Mouse (Mus musculus): Measurements from ENCODE around the gene Ncoa3.
A peak's percentile ranks its signal among the peaks of the same experiment; 100 is the strongest.

Ncoa3 gene

DNA sequence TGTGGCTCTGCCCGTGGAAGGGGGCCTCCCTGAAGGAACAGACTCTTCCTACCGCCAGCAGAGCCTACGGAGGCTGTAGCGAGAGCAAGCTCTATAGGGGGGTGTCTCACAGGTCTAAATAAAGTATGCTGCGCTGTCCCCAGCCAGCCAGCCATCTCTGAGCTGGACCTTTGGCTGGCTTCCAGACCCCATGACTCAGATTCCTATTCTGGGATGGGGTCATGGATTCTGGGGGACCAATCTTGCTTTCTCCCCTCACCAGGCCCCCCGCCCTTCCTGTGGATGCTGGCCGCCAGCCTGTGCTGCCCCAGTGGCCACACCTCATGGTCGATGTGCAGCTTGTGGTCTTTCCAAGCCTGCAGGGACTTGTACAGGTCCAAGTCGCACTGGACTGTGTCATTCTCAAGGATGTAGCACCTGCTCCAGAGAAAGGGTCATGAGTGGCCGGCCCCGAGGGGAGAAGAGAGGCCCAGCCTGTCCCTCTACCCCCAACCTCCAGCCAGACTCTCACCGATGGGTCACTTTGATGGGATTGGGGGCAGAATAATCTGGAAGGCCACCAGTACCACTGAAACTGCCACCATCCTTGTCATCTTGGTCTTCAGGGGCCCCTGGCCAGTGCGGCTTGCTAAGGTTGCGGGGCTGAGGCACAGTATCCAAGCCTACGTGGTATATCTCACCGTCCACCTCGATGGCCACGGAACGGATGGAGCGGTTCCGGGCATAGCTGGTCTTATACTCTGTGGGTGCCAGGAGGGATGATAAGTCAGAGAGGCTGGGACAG is 88.7 kb downstream of the Ncoa3 start:
- no peak for DNase-seq

- DNase-seq, result peak; percentile 49 to 71
Observed at GRCm38 (mm10) chr2:166082193-166082592, 89.8 kb downstream of the Ncoa3 start.

DNA sequence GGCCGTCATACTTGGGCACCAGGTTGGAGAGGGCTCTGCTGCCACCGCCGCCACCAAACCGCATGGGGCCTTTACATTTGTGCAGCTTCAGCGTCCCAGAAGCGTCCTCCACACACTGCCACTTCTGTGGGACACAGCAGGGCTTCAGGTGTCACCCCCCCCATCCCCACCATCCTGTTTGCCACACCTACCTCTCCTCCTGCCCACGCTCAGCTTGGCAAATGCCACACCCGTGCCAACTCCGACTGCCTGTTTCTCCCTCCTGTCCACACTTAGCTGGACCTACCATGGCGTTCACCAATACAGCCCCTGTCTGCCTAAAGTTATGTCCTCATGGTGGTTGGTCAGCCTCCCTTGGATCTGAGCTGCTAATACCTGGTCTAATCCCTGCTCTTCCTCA is 90.2 kb downstream of the Ncoa3 start:
- DNase-seq, result no peak

DNA sequence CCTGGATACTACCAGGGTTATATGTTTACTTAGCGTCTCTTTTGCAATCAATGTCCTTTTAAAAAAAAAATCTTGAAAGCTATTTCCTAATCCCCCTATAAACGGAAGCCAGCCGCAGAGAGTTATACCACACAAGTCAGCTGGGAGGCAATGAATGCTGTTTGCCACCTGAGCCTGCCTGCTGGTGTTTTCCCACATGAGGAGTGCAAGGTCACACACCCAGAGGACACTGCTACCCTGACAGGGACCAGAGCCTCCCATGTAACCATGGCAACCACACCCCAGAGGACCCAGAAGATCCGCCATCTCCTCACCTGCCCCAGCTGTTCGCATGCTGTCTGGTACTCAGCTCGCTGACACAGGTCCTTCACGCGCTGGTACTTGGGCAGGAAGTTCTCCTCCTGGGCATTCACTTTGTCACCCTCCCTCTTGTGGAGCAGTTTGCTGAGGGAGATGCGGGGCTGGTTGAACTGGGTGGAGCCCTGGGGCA is 91.2 kb downstream of the Ncoa3 start:
- no peak for DNase-seq

- DNase-seq, result no peak
Observed at GRCm38 (mm10) chr2:166084111-166084510, 91.7 kb downstream of the Ncoa3 start.

DNA sequence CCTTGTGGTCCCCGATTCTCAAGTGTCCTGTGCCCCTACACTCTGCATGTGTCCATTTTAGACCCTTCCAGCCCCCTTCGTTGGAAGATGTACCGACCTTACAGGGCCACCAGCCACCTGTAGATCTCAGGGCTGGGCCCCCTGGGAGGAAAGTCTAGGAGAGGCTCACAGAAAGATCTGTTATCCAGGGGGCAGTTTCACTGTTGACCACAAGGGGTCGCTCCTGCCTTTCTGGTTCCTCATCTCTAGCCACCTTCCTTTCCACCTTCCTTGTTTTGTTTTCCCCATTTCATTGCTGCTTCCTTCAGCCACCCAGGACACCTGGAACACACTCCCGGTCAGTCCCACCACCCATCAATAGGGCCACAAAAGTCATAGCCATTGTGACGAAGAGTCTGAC is 92.5 kb downstream of the Ncoa3 start:
- peak; percentile 27 to 52 for DNase-seq

- no peak for DNase-seq
Observed at GRCm38 (mm10) chr2:166085780-166086179, 93.3 kb downstream of the Ncoa3 start.

GRCm38 (mm10) chr2:166086457-166087233 is 94.2 kb downstream of the Ncoa3 start:
- DNase-seq, result no peak

DNA sequence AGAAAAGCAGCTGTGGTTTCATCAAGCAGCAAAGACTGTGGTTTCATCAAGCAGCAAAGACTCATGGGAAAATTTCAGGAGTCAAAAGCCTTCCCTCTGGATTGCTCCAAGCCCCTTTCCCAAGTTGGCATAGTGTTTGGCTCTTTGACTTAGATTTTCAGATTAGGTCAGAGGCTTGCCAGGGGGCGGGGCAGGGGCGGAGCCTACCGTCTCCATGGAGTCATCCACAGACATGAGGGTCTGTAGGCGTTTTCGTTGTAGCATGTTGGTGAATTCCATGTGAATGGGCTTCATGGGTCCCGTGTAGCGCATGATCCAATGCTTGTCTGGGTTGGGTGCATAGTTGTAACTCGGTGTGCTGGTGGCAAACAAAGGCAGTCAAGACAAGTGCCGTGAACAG is 96.6 kb downstream of the Ncoa3 start:
- no peak for DNase-seq

DNA sequence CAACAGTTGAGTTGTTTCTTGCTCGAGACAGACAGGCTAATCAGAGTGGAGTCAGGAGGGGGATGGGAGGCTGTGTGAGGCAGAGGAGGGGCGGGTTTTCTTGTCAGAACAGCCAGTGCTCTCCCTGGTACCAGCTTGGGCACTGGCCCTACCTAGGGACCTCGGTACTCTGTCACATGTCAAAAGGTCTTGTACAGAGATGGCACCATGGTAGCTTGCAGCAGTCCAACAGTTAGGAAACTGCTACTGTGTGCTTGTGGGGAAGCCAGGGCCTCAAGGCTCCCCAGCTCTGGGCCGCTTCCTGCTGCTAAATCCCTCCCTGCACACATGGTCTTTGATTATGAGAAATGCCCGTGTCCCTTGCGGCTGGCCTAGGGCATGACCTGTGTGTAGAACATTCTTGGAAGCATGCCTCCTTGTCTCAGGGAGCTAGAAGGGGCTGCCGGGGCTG is 97.7 kb downstream of the Ncoa3 start:
- no peak for DNase-seq

- DNase-seq, result no peak
Observed at GRCm38 (mm10) chr2:166091599-166091998, 99.2 kb downstream of the Ncoa3 start.

- no peak for DNase-seq
Observed at GRCm38 (mm10) chr2:166092412-166092811, 100.0 kb downstream of the Ncoa3 start.

GRCm38 (mm10) chr2:166096300-166096699 is 103.9 kb downstream of the Ncoa3 start:
- no peak for DNase-seq

GRCm38 (mm10) chr2:166096834-166097233 is 104.4 kb downstream of the Ncoa3 start:
- DNase-seq, result no peak

DNA sequence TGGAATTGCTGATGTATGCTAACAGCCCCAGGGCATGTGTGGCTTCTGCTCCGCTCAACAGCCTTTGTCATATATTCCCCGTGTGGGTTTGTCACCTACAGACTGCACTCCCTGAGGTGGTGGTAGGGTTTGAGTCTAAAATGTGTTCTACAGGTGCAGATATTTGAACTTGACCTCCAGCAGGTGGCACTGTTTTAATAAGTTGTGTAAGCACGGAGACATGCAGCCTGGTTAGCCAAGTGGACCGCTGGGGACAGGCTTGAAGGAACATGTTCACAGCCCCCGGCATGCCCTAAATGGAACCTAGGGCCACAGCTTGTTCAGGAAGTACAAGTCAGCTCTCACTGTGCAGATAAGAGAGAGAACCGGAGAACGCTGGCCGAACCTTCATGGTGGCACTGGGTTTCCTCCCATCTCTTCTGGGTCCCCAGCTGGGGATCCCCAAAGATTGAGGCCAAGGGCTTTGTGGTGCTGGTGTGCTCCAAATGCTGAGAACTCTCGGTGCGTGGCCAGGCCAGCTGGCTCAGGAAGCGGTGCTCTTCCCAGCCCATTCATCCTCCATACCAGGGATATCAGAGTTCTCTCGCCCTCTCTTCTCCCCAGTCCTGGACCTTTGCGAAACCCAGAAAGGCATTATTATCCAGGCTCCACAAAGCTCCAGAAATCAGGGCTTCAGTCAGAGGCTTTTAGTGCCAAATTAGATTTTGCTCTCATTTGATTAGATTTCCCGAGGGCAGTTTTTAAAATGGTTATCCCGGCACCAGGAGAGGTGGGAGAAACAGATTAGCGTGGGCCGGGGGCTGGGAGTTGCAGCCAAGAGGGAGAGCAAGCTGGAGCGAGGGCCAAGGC is 105.2 kb downstream of the Ncoa3 start:
- no peak for DNase-seq

- no peak for DNase-seq
Observed at GRCm38 (mm10) chr2:166098292-166098933, 106.0 kb downstream of the Ncoa3 start.

DNA sequence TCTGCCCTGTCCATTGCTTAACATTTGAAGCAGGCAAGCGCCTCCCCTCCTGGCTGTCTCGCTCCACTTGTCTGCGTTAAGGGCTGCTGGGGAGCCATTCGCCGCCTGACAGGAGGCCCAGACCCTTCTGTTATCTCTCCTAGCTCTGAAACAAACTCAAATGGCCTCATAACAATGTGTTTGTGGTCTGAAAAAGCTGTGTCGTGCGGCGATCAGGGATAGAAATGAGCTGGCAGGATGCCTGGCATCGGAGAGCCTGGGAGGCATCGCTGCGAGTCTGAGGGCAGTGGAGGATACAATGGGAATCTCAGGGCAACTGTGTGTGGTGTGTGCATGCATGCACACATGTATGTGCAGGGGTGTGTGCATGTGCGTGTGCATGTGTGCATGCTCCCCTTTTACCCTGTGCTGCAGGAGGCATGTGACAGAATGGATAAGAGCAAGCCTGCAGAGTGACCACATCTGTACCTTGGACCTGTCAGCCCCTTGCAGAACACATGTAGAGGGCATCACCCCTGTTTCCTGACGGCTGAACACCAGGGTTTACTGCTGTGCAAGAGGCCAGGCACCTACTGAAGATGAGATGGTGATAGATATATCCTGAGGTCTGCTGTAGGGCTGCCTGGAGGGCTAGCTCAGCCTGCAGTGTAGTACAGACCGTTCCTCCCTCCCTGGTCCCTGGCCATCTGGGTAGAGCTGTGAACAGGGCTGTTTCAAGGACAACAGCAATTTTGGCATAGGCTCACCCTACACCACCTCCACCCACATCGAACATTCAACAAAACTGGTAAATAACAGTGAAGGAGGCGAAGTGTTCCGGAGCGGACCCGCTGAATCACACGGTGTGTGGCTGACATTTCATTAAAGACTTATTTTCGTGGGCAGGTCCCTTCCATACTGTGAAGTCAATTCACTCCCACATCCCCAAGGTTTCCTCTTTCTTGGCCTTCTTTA is 108.2 kb downstream of the Ncoa3 start:
- DNase-seq, result no peak

- no peak for DNase-seq
Observed at GRCm38 (mm10) chr2:166102893-166103292, 110.5 kb downstream of the Ncoa3 start.

DNA sequence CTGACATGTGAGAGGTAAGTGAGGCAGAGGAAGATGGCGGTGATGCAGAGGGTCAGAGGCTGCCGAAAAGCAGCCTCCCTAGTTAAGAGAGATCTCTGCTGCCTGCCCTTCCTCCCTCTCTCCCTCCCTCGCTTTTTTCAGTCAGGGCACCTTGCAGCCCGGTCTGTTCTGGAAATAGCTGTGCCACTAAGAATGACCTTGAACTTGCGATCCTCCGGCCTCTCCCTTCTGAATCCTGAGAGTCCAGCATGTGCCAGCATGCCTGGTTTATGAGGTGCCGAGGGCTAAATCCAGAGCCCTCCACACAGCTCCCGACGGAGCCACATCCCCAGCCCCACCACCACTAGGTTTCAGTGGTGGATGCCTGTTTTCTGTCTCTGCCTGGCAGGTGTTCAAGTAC is 113.5 kb downstream of the Ncoa3 start:
- no peak for DNase-seq

DNA sequence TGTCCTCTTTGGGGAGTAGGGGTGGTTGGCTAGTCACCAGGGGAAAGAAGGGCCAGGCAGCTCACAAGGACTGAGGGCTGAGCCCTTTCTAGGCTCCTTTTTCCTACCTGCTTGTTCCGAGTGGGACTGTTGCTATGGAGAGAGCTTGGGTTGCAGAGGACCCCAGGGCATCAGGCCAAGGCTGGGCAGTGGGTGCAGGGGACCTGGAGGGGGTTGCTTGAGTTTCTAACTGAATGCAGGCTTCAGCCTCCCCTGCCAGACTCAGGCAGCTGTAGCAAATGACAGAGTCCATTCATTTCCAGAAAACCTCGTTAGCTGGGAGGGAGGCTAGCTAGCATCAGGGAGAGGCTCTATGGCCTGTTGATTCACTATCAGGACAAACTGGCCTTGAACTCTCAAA is 114.2 kb downstream of the Ncoa3 start:
- DNase-seq, result no peak

DNA sequence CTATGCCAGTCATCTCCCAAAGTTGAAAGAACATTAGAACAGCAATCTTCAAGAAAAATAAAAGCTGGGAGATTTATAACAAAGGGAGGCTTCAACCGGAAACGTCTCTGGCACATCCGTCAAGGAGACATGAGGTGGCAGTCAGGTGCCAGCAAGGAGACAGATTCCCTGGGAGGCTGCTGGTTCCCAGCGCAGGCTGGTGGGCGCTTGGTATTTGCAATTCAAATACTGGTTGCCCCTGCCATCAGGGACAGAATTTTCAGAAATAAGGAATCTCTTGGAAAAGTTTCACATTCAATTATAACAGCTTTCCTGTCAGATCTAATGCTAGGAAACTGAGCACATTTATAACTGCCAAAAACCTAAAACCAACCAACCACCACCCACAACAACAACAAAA is 115.5 kb downstream of the Ncoa3 start:
- DNase-seq, result no peak
